Mouse (Mus musculus): ENCODE results near the gene Sema4b.

Gene Sema4b

DNA sequence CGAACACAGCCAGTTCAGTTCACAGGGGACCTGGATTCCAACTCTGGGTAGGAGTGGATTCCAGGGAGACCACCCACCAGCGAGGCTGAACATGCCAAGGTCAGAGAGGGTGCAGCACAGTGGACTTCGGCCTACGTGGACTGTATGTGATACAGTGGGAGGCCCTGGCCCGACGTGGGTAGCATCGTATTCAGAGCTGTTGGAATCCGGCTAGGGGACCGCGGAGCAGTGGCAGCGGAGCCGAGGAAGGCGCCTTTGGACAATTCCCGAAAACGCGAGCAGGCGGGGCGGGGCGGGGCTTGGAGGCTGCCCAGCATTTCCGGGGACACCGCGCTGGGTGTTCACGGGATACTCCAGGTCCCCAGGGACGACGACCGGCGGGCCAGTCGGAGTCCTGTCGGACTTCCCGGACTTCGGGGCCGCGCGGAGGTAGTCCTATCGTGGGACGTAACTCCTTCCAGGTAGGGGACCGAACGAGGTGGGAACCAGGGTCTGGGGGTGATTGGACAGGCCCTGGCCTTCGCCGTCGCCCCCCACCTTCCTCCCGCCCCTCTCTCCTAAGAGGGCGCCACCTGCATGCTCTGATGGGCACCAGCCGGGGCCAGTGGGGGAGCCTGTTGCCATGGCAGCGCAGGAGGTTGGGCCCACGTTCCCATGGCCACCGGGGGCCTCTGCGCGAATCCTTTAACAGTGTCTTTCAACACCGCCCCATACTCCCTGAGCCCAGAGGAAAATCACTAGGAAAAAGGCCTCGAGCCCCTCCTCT is at the start of gene Sema4b:
Gene Sema4b (plus strand): TSS at position 311 of the 766 bp plus-strand sequence.
- ATAC-seq (ENCODE audit: low TSS enrichment) = peak; percentile 95

DNA sequence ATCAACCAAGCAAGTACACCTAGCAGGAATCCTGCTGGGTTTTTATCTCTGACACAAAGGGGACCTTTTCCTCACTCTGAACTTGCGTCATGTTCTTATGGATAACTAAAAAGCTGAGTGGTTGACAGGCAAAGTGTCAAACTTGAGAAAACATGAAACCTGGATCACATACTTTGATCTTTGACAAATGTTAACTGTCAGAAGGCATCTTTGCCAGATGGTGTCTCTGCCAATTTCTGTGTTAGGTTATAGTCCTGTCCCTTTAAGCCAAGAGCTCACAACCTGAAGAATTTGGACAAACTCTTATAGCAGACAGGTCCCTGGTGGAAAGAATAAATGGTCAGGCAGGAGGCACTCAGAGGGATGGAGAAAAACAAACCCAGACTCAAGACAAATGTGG is 48.3 kb upstream of the Sema4b start:
- ATAC-seq (ENCODE audit: low TSS enrichment) = no peak

DNA sequence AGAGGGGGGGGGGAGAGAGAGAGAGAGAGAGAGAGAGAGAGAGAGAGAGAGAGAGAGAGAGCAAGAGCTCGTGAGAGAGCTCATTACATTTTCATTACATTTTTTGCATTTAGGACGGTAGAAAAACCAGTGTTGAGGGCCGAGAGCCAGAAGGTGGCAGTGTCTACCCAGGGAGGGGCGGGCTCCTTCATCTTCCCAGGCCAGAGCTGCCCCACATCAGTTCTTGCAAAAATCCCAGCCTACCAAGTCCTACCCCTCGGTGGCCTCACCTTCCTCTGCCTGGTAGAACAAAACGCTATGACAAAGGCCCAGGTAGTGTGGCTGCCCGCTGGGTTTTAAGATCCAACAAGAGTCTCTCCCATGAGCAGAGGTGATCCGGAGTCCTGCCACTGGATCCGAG is 45.8 kb upstream of the Sema4b start:
- peak; percentile 72; the same call in 1 of the 2 replicates for ATAC-seq (ENCODE audit: low TSS enrichment)

DNA sequence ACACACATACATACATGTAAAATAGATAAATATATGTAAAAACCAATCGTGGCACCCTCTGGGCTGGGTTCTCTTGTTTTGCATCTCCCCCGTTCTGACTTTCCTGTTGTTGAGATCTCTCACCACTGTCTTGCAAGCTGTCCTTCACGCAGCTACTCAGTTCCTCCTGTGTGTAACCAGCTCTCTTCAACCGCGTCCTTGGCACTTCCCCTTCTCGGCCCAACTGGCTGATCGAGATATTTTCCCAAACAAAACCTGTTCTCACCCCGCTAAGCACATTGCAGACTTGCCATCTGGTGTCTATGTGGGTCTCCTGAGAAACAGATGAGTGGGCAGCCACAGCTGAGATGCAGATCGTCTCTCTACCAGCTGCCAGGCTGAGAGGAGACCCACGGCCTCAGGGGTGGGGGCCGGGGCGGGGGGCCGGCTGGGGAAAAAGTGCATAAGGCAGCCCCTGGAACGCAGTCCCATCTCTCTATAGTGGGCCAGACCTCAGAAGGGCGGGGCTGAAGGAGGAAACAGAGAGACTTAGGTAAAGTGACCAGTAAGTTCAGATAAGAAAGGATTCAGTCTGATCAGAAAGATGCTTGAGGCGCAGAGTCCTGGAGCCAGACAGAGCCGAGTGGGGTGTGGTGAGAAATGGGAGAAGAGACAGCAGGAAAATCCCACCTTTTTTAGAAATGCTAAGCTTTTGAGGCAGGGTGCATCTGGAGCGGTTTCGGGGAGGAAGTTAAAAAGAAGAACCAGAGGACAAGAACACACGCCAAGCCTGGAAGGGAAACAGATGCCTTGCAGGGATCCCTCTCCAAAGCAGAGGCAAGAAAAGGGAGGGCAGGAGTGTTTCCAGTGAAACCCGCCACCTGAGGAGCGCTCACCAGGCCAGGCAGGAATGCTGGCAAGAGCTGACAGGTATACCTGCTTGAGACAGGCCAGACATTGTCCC is 43.0 kb upstream of the Sema4b start:
- ATAC-seq (ENCODE audit: low TSS enrichment) = peak; percentile 81

- ATAC-seq (ENCODE audit: low TSS enrichment) = no peak
Measured at GRCm38 (mm10) chr7:80144695-80145094, 41.9 kb upstream of the Sema4b start.

- no peak for ATAC-seq (ENCODE audit: low TSS enrichment)
Measured at GRCm38 (mm10) chr7:80146077-80146476, 40.6 kb upstream of the Sema4b start.

DNA sequence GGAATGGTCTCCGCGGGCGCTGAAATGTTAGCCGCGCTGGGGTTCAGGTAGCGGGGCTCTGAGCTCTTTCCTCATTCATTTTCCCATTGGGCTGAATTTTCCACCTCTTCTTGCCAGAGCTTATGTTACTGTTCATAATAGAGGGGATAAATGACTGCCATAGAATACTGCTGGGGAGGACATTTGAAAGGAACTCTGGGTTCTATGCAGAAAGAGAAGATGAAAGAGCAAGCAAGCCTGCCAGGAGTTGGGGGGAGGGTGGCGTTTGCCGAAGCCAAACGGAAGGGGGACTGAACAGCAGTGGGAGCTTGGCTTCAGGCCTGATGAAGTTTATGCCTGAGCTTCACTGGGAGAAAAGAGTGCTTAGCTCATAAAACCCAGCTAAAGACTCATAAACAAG is 37.3 kb upstream of the Sema4b start:
- ATAC-seq (ENCODE audit: low TSS enrichment) = peak; percentile 59; the same call in 1 of the 2 replicates

- no peak for ATAC-seq (ENCODE audit: low TSS enrichment)
Measured at GRCm38 (mm10) chr7:80152152-80152551, 34.5 kb upstream of the Sema4b start.

GRCm38 (mm10) chr7:80152756-80153155 is 33.9 kb upstream of the Sema4b start:
- no peak for ATAC-seq (ENCODE audit: low TSS enrichment)

GRCm38 (mm10) chr7:80154689-80155088 is 32.0 kb upstream of the Sema4b start:
- ATAC-seq (ENCODE audit: low TSS enrichment) = no peak

- ATAC-seq (ENCODE audit: low TSS enrichment) = no peak
Measured at GRCm38 (mm10) chr7:80156711-80157227, 29.9 kb upstream of the Sema4b start.

- ATAC-seq (ENCODE audit: low TSS enrichment) = no peak
Measured at GRCm38 (mm10) chr7:80158496-80159268, 28.0 kb upstream of the Sema4b start.

GRCm38 (mm10) chr7:80160293-80160944 is 26.2 kb upstream of the Sema4b start:
- no peak for ATAC-seq (ENCODE audit: low TSS enrichment)

DNA sequence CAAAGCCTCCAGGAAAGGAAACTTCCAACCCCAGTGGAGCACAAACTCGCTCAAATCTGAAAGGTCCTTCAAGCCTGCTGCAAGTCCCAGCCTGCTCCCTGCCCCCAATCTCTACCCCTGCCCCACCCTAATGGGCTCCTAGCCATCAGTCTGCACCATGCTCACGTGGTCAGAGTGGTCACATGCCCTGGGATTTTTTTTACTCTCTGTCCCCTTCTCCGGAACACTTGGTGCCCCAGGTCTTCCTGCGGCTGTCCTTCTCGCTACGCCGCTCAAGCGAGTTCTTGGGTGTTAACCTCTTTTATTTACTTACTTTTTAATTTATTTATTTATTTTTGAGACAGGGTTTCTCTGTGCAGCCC is 25.7 kb upstream of the Sema4b start:
- no peak for ATAC-seq (ENCODE audit: low TSS enrichment)

GRCm38 (mm10) chr7:80165432-80165831 is 21.2 kb upstream of the Sema4b start:
- ATAC-seq (ENCODE audit: low TSS enrichment) = no peak

GRCm38 (mm10) chr7:80166740-80167139 is 19.9 kb upstream of the Sema4b start:
- no peak for ATAC-seq (ENCODE audit: low TSS enrichment)

DNA sequence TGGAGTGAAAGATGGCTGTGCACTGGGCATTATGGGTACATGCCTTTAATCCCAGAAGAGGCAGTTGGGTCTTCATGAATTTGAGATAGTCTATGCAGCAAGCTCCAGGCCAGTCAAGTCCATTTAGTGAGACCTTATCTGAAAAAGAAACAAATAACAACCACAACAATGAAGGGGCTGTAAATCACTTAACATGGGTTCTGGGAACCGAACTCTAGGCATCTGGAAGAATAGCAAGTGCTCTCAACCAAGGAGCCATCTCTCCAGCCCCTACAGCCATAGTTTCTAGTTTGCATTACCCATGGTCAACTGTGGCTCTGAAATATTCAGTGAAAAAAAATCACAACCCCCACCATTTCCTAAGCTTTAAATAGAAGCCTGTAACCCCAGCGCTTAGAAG is 16.8 kb upstream of the Sema4b start:
- no peak for ATAC-seq (ENCODE audit: low TSS enrichment)

DNA sequence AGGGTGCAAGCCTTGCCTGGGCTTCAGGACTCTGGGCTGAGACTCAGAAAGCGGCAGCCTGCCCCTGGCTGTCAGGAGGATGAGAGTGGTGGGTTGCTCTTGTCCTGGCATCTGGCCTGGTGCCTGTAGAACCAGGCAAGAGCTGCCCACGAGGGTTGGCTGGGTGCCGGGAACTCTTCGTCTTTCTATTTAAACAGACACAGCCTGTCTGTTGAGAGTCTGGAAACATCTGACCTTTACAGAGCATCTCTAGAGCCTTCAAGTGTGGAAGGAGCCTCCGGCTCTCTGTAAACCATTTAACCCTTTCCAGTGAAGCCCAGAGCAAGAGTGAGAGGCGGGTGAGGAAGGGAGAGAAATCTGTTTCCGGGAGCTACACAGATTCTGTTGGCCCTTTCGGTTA is 15.3 kb upstream of the Sema4b start:
- ATAC-seq (ENCODE audit: low TSS enrichment) = peak; percentile 31; the same call in 1 of the 2 replicates

GRCm38 (mm10) chr7:80172069-80172956 is 14.3 kb upstream of the Sema4b start:
- no peak for ATAC-seq (ENCODE audit: low TSS enrichment)

- no peak for ATAC-seq (ENCODE audit: low TSS enrichment)
Measured at GRCm38 (mm10) chr7:80176159-80176558, 10.5 kb upstream of the Sema4b start.

Measured in frontal cortex, adult (tissue).